Mouse (Mus musculus): ENCODE results near the gene Mthfr.

The Mthfr gene

GRCm38 (mm10) chr4:148060120-148061085 is 21.5 kb downstream of the Mthfr start:
- no peak for DNase-seq (ENCODE audit: low read depth in 2 of 2, low spot score in 2 of 2)

GRCm38 (mm10) chr4:148061086-148061480 is 22.2 kb downstream of the Mthfr start:
- no peak for DNase-seq (ENCODE audit: low read depth in 2 of 2, low spot score in 2 of 2)

GRCm38 (mm10) chr4:148065702-148066400 is 27.0 kb downstream of the Mthfr start:
- DNase-seq (ENCODE audit: low read depth in 2 of 2, low spot score in 2 of 2): no peak

- DNase-seq (ENCODE audit: low read depth in 2 of 2, low spot score in 2 of 2): no peak
Observed at GRCm38 (mm10) chr4:148066401-148066744, 27.5 kb downstream of the Mthfr start.

DNA sequence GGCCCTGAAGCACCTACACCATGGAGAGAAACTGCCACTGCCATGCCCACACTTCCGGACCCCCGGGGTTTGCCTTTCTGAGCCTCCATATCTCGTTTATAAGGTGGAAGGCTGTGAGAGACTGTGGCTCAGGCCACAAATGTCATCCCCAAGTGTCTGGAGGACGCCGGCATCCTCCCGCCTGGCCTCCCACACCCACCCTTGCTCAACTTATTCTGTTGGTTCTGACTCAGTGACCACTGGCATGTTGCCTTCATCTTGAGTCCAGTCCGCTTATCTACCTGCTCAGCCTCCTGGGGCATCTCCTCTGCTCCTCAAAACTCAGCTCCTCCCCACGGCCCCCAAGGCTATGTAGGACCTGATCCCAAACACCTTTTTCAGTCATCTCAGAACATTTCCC is 28.5 kb downstream of the Mthfr start:
- no peak for DNase-seq (ENCODE audit: low read depth in 2 of 2, low spot score in 2 of 2)

DNA sequence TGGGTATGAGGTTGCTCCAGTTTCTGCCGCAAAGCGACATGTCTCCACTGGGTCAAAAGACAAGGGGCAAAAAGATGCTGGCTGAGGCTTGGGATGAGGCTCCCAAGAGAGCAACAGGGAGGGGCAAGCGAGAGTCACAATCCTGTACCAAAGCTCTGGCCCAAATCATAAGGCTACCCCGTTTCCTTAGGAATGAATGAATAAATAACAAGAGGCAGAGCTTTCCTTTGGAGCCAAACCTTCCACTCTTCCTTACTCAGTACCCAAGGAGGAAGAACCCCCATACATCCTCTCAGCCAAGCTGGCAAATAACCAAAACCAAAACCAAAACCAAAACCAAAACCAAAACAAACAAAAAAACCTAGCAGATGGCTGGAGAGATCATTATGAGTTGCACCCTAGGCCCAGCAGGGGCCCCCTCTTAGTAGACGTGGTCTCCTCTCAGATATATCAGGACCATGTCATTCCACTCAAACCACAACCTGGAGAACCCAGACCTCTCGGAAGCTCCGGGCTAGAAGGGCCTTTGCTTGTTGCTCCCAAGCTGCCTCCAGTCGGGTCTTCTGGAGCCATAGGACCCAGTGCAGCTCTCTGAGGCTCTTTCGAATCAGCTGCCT is 30.8 kb downstream of the Mthfr start:
- no peak for DNase-seq (ENCODE audit: low read depth in 2 of 2, low spot score in 2 of 2)

DNA sequence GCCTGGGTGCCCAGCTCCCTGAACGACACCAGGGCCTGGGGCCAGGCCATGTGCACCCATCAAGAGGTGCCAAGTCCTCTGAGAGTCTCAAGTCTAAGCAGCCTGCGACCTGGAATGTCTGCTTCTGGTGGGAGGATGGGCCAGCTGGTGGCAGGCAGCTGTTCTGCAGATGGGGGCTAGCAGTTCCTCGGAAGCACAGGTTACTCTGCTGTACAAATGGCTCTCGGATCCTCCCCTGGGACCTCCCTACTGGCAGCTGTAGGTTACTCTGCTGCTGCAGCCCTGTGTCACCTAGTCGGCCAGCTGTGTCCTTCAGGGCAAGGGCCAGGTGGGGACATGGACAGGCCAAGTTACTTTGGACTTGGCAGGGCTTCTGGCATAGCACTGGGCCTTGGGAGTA is 32.6 kb downstream of the Mthfr start:
- no peak for DNase-seq (ENCODE audit: low read depth in 2 of 2, low spot score in 2 of 2)

DNA sequence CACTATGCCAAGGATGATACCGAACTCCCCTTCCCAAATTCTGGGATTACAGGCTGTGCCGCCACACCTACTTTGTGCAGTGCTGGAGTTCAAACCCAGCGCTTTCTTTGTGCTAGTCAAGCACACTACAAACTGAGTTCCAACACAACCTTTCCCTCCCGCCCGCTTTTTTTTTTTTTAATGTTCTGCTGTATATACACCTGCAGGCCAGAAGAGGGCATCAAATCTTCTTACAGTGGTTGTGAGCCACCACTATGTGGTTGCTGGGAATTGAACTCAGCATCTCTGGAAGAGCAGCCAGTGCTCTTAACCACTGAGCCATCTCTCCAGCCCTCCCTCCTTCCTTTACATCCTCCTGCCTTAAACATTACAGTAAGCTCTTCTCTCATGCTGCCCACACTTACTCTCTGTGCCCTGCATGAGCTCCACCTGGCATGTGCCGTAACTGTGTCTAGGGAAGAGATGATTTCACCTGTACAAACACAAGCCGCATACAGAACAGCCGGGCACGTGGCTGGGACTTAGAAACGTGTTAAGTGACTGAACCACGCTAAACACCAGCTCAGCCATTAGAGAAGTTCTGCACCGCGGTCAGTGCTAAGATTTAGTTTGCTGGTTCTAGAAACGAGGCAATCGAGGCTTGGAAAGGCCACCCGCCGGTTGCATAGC is 35.8 kb downstream of the Mthfr start:
- DNase-seq (ENCODE audit: low read depth in 2 of 2, low spot score in 2 of 2): peak in 1 of 2 experiments; percentile 26

DNA sequence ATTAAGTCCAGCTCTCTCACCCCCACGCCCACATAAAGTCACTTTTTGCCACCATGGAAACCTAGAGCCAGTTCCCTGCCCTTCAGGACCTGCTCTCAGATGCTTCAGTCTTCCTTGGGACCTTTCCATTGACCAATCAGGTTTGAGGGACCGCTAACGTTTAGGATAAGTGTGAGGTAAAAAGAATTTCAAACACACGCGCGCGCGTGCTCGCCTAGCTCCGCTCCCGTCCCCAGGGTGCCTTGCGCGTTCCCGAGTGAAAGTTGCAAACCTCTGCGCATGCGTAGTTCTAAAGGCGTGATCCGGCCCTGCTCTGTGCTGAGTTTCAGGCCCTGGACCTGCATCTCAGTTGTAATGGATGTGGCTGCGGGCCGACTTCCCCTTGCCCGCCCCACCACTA is 36.4 kb downstream of the Mthfr start:
- DNase-seq (ENCODE audit: low read depth in 2 of 2, low spot score in 2 of 2): peak; percentile 42 to 47

GRCm38 (mm10) chr4:148075881-148076280 is 37.0 kb downstream of the Mthfr start:
- no peak for DNase-seq (ENCODE audit: low read depth in 2 of 2, low spot score in 2 of 2)

- DNase-seq (ENCODE audit: low read depth in 2 of 2, low spot score in 2 of 2): no peak
Observed at GRCm38 (mm10) chr4:148079212-148079611, 40.3 kb downstream of the Mthfr start.

GRCm38 (mm10) chr4:148079944-148080596 is 41.2 kb downstream of the Mthfr start:
- DNase-seq (ENCODE audit: low read depth in 2 of 2, low spot score in 2 of 2): no peak

GRCm38 (mm10) chr4:148080597-148080973 is 41.7 kb downstream of the Mthfr start:
- DNase-seq (ENCODE audit: low read depth in 2 of 2, low spot score in 2 of 2): no peak

- DNase-seq (ENCODE audit: low read depth in 2 of 2, low spot score in 2 of 2): no peak
Observed at GRCm38 (mm10) chr4:148081201-148081600, 42.3 kb downstream of the Mthfr start.

DNA sequence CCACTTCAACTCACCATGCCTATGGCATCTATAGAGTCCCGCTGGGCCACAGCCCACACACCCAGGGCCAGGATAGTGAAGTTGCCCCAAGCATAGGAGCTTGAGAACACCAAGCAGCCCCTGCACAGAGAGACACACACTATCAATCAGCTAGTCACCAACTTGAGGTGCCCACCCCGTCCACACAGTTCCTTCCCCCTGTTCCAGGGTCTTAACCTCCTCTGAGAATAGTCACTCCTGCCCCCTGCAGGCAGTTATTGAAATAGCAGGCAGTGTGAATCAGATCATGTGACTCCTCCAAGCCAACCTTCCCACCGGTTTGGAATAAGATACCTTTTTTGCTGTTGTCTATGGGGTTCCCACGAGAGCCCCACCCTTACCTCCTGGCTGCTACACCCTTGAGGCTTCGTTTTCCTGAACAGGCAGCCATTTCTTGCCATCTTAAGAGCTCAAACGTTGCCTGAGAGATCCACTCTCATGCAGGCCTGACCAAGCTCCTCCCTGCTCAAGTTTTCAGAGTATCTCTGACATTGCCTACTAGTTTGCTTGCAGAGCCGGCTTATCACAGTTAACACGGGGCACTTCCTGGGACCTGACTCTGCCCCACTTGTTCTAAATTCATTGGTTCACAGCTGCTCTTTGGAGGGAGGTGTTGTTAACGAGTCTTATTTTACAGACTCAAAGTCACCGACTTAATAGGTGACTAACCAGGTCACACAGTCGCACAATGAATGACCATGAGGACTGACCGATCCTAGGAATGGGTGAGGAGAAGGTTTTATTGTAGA is 43.6 kb downstream of the Mthfr start:
- DNase-seq (ENCODE audit: low read depth in 2 of 2, low spot score in 2 of 2): peak; percentile 29 to 62

GRCm38 (mm10) chr4:148083176-148083899 is 44.5 kb downstream of the Mthfr start:
- DNase-seq (ENCODE audit: low read depth in 2 of 2, low spot score in 2 of 2): no peak

GRCm38 (mm10) chr4:148084261-148084714 is 45.4 kb downstream of the Mthfr start:
- DNase-seq (ENCODE audit: low read depth in 2 of 2, low spot score in 2 of 2): no peak

DNA sequence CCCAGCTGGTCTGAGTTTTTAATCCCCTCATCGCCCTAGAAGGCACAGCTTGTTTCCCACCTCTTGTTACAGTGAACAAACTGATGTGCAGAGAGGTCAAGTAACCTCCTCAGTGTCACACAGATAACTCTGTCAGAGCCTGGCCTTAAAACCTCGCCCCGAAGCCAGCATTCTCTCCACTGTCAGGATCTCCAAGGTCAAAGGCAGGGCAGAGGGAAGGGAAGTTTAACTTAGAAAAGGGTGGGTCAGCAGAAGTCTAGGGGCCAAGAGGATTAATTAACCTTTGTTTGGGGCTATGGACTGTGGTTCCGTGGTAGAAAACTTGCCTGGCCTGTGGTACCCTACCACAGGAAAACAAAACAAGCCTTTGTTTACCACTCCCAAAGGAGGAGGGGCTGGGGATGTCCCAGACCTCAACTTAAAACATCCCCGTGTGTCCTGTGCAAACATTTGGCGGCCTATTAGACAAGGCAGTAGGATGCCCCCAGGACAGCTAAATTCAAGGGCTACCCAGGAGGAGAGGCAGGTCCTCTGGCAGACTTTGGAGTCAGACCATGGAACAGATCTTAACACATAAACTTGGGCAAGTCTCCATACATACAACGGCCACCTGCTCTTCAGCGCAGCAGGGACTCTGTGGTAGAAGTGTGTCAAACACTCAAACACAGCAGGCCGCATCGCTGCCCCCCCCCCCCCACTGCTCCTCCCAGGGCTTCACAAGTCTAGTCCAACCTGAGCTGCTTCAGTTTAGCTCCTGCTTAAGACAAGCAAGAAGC is 46.4 kb downstream of the Mthfr start:
- DNase-seq (ENCODE audit: low read depth in 2 of 2, low spot score in 2 of 2): no peak

DNA sequence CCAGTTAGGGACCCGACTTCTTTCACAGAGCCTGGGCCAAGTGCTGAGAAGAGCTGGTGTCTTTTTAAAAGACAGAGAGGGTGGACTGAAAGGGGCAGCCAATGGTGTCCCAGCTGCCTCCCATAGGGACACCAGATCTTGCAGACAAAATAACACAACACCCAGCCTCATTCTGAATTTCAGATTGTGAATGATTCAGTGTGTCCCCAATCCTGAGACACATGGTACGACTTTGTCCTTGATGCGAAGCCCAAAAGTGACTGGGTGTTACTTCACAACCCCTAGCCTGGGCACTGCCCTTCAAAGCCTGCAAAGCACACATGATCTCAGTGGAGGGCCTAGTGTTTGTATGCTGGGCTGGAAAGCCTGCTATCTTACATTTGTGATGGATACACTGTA is 47.0 kb downstream of the Mthfr start:
- DNase-seq (ENCODE audit: low read depth in 2 of 2, low spot score in 2 of 2): no peak
